Mouse (Mus musculus) hindlimb bud, embryonic 11.5 days (tissue): ENCODE data around the gene Ncoa7.
"Not testable (repeated sequence)": the region's sequence is repeated elsewhere in the genome, so short reads cannot be mapped to it uniquely, and the experiment has no call there.

Experiments used
- DNase-seq: peaks from one replicate; pipeline ENCODE4 v3.0.0-alpha.2; 2012; ENCODE audit warnings: low read depth, low spot score; ENCODE audit errors: extremely low spot score

Ncoa7 gene

DNA sequence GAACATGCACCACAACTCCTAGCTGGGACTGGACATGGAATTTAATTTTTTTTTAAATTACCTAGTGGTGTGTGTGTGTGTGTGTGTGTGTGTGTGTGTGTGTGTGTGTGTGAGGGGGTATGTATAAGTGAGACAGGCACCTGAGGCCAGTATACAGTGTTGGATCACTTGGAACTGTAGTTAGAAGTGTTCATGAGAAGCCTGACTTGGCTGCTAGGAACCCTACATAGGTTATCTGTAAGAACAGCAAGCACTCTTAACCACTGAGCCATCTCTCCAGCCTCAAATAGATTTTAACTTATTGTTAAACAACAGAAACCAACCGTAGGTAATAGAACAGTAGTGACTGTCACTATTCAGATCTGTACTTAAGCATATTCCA is 14.8 kb downstream of the Ncoa7 start:
- no peak for DNase-seq

DNA sequence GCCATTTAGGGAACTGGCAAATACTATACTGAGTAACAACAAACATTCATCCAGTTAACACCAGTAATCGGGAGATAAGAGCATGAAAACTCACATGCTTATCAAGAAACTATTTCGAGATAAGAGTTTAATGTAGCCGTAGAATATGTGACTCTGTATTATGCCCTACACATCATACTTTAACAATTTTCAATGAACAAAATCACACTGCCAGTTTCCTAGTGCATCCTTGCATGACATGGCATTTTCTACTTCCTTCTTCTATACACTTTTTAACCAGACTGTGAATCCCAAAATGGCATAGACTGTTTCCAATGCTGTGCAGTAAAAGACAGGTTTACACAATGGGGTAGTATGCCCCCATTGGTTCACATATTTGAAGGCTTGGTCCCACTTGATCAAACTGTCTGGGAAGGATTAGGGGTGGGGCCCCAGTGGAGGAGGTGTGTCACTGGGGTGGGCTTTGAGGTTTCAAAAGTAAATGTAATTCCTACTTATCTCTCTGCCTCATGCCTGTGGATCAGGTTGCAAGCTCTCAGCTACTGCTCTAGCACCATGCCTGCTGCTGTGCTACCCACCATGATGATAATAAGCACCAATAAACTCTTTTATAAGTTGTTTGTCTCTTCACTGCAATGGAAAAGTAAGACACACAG is 15.3 kb downstream of the Ncoa7 start:
- no peak for DNase-seq

DNA sequence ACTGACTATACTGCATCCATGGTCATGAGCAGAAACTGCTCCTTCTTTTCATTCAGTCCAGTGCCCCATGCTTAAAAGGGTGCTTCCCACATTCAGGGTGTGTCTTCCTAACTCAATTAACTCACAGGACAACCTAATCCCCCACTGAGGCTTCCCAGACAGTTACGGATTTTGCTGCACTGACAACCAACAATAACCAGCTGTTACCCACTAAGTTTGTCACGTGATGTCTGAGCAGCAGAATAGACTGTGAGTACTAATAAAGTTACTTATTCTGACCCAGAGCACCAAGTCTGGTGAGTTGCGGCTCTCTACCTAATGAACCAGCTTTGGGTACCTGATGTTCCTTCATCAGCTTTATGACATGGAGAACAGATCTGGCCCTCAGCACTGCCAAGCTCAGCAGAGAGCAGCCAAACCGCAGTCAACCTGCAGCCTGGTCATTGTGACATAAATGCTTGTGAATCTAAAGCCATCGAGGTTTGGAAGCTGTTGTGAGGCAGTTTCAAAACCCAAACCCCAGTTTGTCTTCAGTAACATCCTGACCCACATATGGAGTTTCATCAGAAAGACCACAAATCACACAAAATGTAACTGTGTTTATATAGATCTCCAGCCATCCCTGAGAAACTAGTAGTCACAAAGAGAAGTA is 16.9 kb downstream of the Ncoa7 start:
- DNase-seq = no peak

DNA sequence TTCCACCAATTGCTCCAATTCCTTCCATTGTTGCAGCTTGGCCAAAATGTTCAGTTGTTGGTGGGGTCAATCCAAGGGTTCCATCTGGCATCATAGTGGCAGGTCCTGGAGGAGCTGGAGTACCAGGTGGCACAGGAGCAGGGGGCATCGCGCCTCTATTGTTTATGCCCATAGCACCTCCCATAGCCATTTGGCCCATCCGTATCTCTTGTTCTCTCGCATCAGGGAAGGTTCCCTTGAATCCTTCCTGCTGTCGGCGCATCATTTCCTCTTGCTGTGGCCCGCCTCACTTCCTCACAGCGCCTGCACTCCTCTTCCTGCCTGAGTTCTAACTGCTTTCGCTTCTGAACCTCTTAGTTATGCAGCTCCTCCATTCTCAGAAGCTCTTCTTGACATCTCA is 22.2 kb downstream of the Ncoa7 start:
- DNase-seq = not testable (repeated sequence)

DNA sequence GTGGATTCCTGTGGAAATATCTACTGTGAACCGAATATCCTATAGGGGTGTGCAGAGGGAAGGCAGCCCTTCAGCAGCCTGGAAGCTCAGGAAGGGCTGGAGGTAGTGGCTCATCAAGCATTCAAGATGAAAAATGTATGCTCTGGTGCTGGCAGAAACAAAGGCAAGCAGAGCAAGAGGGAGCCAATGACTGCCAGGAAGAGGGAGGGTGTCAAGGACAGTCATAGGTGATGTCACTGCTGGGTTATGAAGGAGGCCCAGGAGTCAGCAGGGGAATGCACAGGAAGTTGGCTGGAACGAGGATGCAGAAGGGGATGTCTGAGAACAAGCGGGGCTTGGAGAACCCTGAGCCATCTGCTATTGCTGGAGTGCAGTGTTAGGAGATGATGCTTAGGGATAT is 24.9 kb downstream of the Ncoa7 start:
- no peak for DNase-seq

DNA sequence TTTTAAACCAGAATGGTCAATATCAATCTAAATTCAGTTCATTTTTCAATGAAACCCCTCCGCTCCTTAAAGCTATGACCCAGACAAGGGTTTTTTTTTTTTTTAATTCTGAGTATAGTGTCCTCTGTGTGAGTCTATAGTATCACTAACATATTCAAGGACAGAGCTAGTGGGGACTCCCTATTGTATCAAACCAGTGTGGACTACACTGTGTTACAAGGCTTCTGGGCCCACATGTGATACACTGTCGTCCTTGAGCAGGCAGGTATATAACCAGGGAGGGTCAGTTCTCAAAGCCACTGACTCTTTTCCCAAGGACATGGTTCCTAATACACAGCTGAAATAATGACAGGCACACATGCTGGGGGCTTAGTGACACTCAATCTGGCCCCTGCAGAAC is 27.1 kb downstream of the Ncoa7 start:
- no peak for DNase-seq

DNA sequence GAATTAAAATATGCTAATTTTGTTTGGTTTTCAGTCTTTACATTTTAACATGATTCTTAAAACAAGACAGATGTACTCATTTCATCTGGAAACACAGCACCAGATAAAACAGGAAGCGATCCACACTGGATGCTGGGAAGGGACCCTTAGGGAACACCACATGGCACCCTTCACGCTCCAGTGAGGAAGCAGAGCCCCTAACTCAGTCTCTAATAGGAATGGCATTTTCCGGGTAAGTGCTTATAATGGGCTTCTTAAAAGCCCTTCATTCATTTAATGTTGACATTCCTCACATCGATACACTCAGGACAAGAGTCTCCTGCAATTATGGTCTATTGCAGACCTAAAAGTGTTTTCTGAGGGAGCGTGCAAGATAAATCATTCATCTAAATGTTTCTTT is 27.6 kb downstream of the Ncoa7 start:
- DNase-seq = no peak

DNA sequence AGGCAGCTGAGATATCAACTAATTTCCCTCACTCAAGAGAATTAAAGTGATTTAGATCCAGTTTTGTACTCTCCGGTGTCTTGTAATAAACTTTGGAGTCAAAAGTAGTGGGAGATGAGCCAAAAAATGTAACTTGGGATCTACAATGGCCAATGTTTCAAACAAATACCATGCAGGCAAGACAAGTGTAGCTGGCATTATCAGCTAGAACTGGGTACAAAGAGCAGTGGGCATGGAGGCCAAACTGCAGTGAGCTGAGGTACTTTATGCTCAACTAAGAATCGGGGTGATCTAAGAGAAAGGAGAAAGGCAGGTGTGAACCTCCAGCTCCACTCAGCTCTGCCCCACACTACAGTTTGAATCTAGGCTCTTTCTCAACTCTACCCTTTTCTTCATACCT is 28.7 kb downstream of the Ncoa7 start:
- no peak for DNase-seq

DNA sequence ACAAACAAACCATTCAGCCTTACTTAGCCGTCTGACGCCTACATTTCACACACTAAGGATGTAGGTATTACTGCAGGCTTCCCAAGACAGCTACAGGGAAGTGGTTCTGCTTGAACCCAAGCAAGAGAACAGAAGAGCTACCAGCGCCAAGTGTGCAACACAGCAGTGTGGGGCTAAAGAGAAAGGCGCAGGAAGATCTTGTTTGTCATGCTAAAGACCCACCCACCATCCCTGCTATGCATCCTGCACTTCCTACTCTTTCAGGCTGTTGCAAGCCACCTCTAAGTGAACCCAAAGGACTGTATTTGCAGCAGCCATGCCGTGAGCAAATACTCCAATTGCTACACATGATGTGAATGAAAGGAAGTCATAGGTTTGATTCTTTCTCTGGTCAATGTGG is 29.9 kb downstream of the Ncoa7 start:
- DNase-seq = no peak

DNA sequence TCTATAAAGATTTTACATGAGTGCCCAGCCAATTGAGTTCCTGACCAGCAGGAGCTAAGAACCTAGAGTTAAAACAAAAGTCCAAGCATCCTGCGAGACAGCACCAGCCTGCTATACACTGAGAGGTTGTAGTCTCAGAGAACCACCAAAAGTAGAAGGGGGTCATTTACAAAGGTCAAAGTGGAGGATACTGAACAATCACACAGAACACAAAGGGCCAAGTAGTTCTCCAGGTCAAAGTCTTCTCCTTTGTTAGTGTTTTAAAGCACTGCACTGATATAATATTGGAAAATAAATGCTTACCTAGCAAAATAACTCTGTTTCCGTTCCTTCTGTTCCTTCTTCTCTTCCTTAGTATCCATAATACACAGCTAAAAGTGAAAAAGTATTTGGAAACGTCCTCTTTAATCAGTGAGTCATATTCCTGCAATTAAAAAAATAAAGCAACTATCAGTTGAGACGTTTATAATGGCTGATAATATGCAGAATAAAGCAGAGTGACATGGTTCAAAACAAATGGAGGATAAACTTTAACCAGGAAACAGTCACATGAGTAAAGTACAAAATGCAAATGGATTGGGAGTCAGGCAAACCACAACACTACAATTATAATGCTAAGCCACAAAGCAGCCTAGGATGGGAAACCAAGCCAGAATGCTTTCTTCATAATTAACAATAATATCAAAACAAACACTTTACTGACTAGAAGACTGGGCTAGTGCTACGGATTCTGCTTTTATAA is 31.5 kb downstream of the Ncoa7 start:
- no peak for DNase-seq

DNA sequence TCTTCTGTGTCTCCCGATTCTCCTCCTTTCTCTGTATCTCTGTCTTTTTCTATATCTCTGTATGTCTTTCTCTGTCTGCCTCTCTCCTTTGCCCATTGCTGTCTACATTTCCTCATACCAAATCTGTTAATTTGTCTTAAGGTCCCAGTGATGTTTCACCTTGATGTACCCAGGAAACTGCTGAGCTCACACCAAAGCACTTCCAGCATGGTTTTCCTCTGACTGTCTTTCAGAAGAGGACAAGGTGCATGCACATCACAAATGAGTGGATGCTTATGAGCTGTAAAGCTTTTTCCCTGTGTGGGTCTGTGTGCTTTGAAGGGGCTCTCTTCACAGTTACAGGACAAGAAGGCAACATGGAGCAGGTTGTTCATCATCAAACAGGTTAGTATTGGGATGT is 34.3 kb downstream of the Ncoa7 start:
- no peak for DNase-seq

DNA sequence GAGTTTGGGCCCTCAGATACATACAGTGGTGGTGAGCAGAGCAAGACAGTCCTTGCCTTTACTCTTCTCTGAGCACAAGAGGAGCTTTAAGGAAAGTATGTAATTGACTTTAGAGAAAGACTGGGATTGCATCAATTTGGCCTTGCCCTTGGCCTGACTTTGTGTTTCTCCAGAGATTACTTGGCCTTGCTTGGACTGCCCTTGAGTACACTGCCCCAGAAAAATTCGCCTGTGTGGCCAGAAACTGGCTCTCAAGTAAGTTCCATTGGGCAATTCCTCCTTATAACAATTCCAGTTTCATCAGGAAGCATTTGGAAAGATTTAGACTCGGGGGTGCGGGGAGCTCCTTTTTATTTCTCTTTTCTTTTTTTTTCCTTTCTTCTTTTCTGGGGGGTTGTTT is 34.9 kb downstream of the Ncoa7 start:
- no peak for DNase-seq

DNA sequence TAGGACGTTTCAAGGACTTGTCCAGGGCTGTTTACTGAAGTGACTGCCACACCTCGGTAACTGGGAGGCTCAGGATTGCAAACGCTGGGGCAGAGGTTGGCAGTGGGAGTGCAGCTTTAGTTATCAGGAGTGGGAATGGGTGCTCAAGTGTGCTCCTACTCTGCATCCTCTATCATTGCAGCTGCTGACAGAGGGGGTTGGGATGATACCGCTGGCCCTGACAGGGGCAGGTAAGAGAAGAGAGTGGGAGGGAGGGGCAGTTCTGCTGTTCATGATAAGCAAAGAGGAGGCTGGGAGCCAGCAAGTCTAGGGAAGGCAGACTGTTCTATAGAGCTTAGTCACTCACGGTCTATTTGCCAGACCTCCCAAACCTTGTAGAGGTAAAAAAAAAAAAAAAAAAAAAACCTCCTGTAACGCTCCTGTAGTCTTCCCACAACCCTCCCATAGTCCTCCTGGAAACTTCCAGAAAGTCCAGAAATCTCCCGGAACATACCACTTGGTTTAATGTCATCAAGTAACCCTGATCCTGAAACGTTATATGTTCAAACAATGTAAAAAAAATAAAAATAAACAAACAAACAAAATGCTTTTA is 39.9 kb downstream of the Ncoa7 start:
- no peak for DNase-seq

DNA sequence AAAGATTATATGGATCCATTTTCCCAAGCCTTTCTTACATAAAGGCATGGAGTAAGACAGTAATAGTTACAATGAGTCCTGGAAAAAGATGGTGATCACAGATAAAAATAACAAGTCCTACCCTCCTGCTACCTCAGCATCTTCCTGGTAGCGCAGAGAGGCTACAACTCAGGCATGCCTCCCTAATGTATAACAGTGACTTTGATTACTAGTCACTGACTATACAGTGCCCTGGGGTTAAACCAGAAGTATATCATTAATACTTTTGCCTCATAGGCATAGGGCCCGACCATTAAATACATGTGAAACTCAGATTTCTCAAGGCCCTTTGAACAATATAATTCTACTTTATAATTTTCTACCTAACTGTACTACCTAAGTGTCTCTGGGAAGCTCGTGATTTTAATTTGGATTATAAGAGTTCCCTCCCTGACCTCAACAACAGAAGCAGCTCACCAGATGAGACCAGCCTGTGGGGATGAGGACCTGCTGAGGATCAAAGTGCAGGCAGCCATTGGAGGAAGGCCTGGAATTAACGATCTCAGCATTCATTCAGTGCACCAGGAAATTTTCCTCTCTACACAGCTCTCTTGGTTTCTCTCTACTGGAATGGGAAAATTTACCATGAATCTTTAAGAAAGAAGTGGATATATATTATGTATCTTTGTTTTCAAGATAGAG is 40.7 kb downstream of the Ncoa7 start:
- DNase-seq = no peak

DNA sequence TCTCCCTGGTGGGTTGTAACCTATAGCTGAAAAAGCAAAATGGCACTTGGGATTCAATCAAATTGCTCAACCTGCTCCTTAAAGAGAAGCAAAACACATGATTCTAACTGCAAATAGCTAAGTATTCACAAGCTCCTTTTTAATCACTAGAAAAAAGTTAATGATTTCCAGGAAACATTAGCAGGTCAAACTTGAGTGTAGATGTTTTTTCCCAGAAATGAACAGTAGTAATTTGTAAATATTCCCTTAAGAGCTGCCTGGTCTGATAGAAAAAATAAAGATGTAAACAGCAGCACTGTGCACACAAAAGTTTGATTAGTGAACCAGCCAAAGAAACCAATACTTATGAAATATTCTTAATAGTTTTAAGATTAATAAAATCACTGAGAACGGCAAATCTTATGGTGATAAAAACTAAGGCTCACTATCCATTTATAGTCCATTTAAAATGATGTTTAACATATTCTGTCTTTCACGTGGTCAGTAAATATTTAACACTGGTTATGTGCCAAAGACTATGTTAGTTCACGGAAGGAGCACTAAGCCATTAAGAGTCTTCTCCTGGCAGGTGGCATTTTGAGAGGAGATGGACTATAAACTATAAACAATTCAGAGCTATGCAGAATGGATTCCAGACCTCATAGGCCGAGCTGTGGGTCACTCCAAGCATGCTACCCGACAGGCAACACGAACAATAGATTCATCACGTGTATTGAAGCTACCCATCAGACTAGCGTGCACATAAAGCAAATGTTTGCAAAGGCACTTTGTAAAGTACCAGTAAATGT is 43.6 kb downstream of the Ncoa7 start:
- no peak for DNase-seq

DNA sequence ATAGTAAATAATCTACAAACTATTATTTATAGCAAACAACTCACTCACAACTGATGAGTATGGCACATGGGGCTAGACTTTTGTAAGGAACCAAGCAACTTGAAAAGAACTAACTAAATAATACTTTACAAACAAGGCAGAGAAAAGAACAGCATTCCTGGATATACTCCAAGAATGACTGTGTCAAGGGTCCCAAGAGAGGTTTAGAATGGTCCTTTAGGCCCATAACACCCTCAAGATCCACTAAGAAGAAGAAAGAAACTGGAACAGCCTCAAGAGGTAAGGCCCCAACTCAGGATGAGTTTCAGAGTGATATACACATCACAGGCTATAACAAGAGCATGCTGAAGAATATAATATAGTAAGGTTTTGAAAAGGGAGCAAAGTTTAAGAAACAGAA is 47.1 kb downstream of the Ncoa7 start:
- DNase-seq = no peak

DNA sequence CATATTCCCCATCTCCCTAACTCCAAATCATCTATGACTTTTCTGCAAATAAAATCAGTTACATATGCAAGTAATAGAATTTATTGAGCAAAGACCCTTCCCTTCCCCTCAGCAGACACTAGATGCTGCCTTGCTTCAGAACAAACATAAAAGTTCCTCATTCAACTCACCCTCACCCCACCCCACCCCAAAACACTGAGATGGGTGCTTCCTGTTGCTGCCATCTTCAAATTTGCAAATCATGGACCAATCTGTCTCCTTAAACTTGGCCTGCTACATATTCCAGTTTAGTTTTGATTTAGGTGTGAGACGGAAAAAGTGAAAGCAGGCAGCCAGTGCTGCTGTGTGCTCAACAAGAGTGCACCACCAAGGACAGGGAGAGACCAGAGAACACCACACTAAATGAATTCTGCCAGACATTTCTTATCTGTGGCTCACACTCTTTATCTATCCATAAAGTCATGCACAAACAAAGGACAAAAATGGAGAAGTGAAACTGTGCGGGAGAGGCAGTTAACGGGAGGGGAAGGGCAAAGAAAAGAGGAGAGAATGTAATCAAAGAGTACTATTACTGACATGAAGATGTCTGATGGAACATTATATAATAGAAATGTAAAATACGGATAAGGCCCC is 48.2 kb downstream of the Ncoa7 start:
- no peak for DNase-seq

DNA sequence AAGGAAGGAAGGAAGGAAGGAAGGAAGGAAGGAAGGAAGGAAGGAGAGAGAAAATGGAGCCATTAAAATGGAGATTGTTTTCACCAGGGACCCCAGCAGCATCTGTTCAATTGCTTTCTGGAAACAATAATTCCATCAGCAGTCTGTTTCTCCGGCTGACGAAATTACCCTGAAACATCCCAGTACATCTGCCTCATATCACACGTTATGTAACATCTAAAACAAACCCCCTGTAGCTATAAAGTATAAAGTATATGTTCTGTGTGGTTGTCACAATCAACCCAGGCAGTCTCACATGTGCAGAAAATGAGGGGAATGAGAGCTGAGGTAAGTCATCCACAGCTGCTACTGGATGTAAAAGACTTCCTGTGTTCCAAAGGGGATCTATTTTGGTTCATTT is 49.0 kb downstream of the Ncoa7 start:
- DNase-seq = no peak

DNA sequence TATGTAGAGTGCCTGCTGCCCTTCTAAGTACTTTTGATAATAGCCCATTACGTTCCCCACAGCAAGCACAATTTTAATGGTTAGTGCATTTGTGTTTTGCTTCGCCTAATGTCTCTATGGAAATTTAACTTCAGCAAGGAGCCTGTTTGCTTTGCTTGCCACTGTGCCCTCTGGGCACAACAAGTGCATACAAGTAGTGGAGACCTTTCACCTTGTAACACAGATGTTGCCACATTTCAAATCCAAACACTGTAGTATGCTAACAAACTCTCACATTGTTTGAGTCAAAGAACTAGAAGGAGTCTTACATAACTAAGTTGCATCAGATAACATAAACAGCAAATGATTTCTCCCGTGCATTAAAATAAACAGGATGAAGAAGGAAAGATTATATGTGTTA is 50.6 kb downstream of the Ncoa7 start:
- DNase-seq = no peak

DNA sequence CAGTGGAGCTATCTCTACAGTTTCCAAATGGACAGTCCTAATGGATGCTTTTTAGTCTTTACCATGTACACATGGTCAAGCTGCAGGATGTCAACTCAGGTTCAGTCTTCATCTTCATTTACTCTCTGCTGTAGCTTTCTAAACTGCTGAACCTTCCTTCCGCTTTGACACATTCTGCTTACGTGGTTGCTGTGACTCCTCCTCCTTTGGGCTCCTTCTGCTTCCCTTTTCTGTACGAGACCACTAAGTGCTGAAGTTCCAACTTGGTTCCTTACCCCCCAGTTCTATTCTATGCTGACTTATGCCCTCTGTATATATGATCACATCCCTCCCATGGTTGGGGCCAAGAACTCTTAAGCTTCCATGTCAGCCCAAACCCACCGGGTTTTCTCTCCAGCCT is 51.5 kb downstream of the Ncoa7 start:
- DNase-seq = no peak
